Mouse (Mus musculus): Measurements from ENCODE around the gene Cxcl13. TPM values are rescaled to one million over a fixed set of nuclear protein-coding genes. Genes with fewer than 3 reads are reported as not detected.

Gene Cxcl13
- total RNA-seq, 4 experiments from 2014 or later, result 0.73 to 1.2 (median 0.76) TPM; not detected in 1

DNA sequence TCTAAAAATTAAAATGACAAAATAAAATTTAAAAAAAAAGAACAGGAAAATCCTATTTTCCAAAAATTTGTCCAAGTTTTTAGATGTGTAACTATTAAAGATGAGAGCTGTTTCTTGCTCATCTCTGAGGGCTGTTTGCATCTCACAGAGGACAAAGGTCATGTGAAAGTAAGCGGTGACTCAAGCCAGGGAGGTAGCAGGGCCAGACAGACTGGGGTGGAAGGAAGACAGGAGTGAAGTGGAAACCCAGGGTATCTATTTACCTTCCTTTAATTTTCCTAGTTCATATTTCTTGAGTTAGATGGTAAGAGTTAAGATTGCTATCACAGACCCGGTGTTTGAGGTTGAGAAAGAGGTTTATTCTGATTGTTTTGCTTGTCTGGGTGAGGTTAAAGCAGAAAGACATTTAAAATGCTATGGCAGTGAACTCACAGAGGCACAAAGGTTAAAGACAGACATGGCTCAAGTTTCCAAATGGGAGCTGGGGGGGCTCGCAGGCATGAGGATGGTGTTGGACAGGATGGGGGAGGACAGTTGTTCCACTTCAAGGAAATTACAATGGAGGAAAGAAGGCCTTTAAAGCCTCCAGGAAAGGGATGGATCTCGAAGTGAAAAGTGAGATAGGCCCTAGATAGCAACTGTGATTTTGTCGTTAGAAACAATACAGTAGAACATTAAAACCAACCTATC is 27.2 kb downstream of the Cxcl13 start:
- no peak for DNase-seq (ENCODE audit: low spot score in 2 of 2)

DNA sequence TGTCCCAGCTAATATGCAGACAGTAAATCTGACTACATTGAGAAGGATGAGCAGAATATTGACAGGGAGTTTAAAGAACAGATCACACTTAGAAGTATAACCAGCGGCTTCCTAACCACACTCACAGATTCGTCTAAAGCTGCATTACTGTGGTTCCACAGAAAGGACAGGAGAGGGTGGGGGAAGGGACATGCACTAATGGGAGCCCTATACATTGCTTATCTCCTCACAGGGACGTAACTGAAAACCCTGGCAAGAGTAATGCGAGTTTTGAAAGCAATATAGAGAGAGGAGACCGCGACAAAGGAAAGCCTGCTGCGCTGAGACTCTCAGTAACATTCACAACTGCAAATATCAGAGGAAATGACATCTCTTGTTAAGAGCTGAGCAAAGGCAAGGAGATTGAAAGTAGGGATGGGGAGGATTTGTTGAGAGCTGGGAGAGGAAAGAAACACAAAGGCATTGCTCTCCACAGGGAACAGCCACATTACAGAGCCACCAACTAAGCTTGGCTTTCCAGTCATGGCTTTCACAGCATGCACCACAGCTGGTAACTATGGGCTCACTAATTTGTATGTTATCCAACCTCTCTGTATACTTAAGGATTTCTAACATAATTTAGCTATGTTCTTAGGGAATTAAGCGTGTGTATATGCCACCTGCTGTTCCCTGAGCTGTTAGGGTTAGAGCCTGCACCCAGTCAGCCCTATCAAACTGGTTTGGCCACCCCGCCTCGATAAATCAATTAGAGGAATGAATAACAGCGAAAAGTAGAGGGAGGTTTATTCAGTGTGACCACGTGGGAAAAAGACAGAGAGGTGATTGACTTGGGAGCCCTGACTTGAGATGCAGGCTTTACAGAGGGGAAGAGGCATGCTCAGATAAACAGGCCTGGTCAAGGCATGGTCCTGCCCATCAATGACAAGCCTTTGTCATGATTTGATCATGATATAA is 34.9 kb downstream of the Cxcl13 start:
- DNase-seq (ENCODE audit: low spot score in 2 of 2), result no peak

DNA sequence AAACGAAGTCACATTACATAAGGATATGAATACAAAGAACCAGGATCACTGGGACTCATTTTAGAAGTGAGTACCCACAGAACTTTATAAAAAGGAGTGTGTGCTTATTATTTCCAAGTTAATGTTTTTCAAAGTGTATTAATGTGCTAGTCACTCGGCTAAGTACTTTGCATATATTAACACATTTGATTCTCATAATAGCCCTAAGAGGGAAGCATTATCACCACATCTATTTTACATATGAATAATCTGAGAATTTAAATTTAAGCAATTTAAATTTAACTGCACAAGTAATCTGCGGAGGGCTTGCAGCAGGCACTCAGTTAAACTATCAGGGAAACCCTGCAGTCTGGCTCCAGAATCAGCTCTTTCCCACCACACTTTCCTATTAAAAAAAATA is 40.5 kb downstream of the Cxcl13 start:
- no peak for DNase-seq (ENCODE audit: low spot score in 2 of 2)

DNA sequence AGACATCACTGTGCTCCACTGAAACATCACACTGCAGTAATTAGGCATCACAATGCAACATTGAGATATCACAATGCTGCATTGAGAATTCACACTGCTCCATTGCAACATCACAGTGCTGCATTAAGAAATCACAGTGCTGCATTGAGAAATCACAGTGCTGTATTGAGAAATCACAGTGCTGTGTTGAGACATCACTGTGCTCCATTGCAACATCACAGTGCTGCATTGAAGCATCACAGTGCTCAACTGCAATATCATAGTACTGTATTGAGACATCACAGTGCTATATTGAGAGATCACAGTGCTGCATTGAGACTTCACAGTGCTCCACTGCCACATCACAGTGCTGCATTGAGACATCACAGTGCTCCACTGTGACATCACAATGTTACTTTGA is 46.6 kb downstream of the Cxcl13 start:
- no peak for DNase-seq (ENCODE audit: low spot score in 2 of 2)

DNA sequence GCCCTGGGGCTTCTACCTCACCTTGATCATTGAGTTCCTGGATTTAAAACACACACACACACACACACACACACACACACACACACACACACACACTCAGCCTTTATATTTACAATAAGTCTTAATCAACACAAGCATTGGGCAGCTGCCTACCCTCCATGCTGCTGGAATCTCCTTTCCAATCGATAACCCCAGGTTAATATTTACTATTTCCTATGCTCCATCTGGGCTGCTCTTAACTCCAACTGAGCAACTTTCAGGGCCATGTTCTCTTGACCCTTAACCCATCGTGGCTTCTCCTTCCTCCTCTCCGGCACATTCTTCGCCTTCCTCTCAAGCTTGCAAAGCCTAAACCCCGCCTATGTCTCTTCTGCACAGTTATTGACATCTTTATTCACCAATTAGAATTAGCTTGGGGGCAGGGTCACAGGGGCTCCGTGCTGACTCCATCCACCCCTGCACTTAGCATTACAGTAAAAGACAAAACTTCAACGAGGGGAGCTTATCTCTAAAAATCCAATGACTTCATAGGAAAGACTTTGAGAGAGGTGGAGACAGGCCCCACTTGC is 51.6 kb downstream of the Cxcl13 start:
- DNase-seq (ENCODE audit: low spot score in 2 of 2), result no peak

DNA sequence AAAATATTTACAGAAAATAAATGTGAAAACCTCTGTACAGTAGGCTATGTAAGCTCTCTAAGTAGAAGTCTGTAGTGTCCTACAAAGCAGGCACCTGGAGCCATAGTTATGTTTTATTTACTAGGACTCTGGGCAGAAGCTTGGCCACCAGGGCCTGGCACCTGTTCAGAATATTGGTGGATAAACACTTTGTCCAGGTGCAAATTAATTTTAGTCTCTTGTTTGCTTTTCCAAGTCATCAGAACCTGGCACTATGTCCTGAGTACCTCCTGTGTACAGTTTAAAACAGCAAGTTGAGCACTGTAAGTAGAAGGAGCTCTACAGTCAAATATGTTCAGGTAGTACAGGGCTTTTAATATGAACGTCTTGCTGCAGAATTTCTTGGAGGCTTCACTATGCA is 52.3 kb downstream of the Cxcl13 start:
- no peak for DNase-seq (ENCODE audit: low spot score in 2 of 2)

Other genes starting within 250 kb of the Cxcl13 start
- not detected for gene Gm7978, start 220.8 kb upstream of the Cxcl13 start, total RNA-seq (2022)
- not detected for gene Gm7982, start 214.9 kb upstream of the Cxcl13 start, total RNA-seq (2022)
- not detected for gene E330014E10Rik, start 181.0 kb upstream of the Cxcl13 start, total RNA-seq (2022)
- gene Cnot6l, start 207.2 kb downstream of the Cxcl13 start, total RNA-seq (2022), result 10 to 100 TPM; 22.9 to 31.7 (median 27.7) TPM

Measured in gastrocnemius, adult 8-10 months (tissue).